Mouse (Mus musculus): Measurements from ENCODE around the gene Rhox4c.
"Not testable (repeated sequence)": the region's sequence is repeated elsewhere in the genome, so short reads cannot be mapped to it uniquely, and the experiment has no call there.

The Rhox4c gene

DNA sequence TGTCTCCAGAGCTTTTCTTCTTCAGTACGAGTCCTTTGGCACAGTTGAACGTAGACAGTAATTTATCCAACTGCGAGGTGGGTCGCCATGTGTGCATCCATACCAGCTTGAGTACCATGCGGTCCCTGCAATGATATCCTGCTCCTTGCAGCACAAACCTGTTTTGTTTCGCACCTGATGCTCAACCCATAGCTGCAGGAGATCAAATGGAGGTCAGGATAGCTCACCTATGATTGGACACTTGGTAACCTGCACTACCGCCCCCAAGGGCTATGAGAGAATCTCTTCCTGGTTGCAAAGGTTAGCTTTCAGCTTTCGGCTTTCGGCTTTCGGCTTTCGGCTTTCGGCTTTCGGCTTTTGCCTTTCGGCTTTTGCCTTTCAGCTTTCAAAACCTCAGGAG is at the start of gene Rhox4c:
Gene Rhox4c, plus strand, starts transcription at position 301 of the 400 bp plus-strand sequence.
- DNase-seq (ENCODE audit: low read depth): not testable (repeated sequence)

DNA sequence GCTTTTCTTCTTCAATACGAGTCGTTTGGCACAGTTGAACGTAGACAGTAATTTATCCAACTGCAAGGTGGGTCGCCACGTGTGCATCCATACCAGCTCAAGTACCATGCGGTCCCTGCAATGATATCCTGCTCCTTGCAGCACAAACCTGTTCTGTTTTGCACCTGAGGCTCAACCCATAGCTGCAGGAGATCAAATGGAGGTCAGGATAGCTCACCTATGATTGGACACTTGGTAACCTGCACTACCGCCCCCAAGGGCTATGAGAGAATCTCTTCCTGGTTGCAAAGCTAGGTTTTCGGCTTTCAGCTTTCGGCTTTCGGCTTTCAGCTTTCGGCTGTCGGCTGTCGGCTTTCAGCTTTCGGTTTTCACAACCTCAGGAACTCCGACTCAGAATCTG is 47.9 kb upstream of the Rhox4c start, which contains the start of gene Rhox4b:
Gene Rhox4b, plus strand, starts transcription at position 301 of the 400 bp plus-strand sequence.
- not testable (repeated sequence) for DNase-seq (ENCODE audit: low read depth)

DNA sequence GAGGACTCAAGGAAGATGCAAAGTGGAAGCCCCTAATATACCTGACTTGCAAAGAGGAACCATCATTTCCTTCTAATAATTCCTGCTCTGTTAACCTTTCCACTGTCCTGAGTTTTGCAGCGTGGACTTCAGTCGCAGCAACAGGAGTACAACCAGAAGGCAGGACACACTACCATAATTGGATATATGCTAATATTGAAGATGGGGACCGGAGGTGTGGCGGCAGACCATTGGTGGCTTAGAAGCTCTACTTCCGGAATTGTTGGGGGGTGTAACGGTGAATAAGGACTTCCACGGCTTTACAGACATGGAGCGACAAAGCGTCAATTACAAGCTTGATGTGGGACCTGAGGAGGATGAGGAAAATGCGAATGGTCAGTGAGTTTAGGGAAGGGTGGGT is 26.8 kb upstream of the Rhox4c start, which contains the start of gene Rhox2c:
Gene Rhox2c, plus strand, starts transcription at position 301 of the 400 bp plus-strand sequence.
- not testable (repeated sequence) for DNase-seq (ENCODE audit: low read depth)

GRCm38 (mm10) chrX:37458285-37458684 is 21.9 kb upstream of the Rhox4c start, which contains the start of gene Rhox3c:
TSS of gene Rhox3c (plus strand) at chrX:37458585.
- not testable (repeated sequence) for DNase-seq (ENCODE audit: low read depth)

DNA sequence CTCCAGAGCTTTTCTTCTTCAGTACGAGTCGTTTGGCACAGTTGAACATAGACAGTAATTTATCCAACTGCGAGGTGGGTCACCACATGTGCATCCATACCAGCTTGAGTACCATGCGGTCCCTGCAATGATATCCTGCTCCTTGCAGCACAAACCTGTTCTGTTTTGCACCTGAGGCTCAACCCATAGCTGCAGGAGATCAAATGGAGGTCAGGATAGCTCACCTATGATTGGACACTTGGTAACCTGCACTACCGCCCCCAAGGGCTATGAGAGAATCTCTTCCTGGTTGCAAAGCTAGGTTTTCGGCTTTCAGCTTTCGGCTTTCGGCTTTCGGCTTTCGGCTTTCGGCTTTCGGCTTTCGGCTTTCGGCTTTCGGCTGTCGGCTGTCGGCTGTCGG is 33.9 kb downstream of the Rhox4c start, which contains the start of gene Rhox4d:
Gene Rhox4d, plus strand, starts transcription at position 301 of the 400 bp plus-strand sequence.
- not testable (repeated sequence) for DNase-seq (ENCODE audit: low read depth)

DNA sequence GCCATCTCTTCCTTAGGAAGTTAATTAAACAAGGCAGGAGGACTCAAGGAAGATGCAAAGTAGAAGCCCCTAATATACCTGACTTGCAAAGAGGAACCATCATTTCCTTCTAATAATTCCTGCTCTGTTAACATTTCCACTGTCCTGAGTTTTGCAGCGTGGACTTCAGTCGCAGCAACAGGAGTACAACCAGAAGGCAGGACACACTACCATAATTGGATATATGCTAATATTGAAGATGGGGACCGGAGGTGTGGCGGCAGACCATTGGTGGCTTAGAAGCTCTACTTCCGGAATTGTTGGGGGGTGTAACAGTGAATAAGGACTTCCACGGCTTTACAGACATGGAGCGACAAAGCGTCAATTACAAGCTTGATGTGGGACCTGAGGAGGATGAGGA is 50.0 kb downstream of the Rhox4c start, which contains the start of gene Rhox2e:
Gene Rhox2e, plus strand, starts transcription at position 301 of the 400 bp plus-strand sequence.
- not testable (repeated sequence) for DNase-seq (ENCODE audit: low read depth)

Data from 416B (cell line).